Mouse (Mus musculus): Measurements from ENCODE around the gene Dcun1d2. TPM values are rescaled to one million over a fixed set of nuclear protein-coding genes. Genes with fewer than 3 reads are reported as not detected.

The Dcun1d2 gene
- total and polyA plus RNA-seq, 3 experiments: 13.2 to 14.9 (median 14.7) TPM

GRCm38 (mm10) chr8:13224426-13224825 lies 63.5 kb downstream of the Dcun1d2 start:
- Histone ChIP-seq H3K4me1 (ENCODE audit: control insufficient read depth in 1 of 2, insufficient read depth in 2 of 2) (peaks cover 14 to 33% of the 10 kb centered on the region in 2 experiments), H3K27me3 (replicated peaks) (peaks cover 94% of the 10 kb centered on the region)

GRCm38 (mm10) chr8:13218441-13218840 lies 69.5 kb downstream of the Dcun1d2 start:
- in situ Hi-C loops (cut with MboI; ENCODE audit: low pct_ligation_motif_present, low pct_unique_long_range_greater_than_20kb, low sequenced_read_pairs) (loop anchor here (25.0 kb wide), 1 partner anchor 231 kb away; no protein-coding TSS in a partner anchor), dilution Hi-C loops (cut with MboI; ENCODE audit: extremely low pct_ligation_motif_present, extremely low pct_unique_long_range_greater_than_20kb, low sequenced_read_pairs) (no loop called here)
- DNase-seq (ENCODE audit: extremely low read depth): no peak
- Histone ChIP-seq H3K79me2 (replicated peaks; ENCODE audit: control insufficient read depth, extremely low read depth, insufficient read depth, poor library complexity, severe bottlenecking) (no peaks in the 10 kb centered on the region), H3K4me2 (ENCODE audit: insufficient read depth, low read depth, poor library complexity, severe bottlenecking) (no peak overlapping the region), H3K36me3 (replicated peaks in 1 of 2; ENCODE audit: control insufficient read depth in 1 of 2, insufficient read depth in 1 of 2, low read length in 1 of 2) (no peaks in the 10 kb centered on the region), H3K27me3 (replicated peaks) (peaks cover 72% of the 10 kb centered on the region), H3K9me3 (replicated peaks; ENCODE audit: low read length) (no peaks in the 10 kb centered on the region), H3K9ac (ENCODE audit: insufficient read depth, low read depth) (no peak overlapping the region), H3K4me3 (replicated peaks in 1 of 3; ENCODE audit: low read depth in 2 of 3, low read length in 2 of 3, poor library complexity in 1 of 3) (no peak overlapping the region), H3K4me1 (ENCODE audit: control insufficient read depth in 1 of 2, insufficient read depth in 2 of 2) (peaks cover 15 to 24% of the 10 kb centered on the region in 2 experiments), H3K27ac (ENCODE audit: insufficient read depth, low read depth) (no peak overlapping the region)
- TF ChIP-seq TBP (conservative IDR thresholded peaks at IDR 0.05; ENCODE audit: low read depth, low read length) (peak; percentile 92), NELFE (IDR thresholded peaks at IDR 0.05; ENCODE audit: low read depth, low read length) (no peak)

More at GRCm38 (mm10) chr8:13224426-13224825, 63.5 kb downstream of the Dcun1d2 start:
- Histone ChIP-seq H3K36me3 (replicated peaks in 1 of 2; ENCODE audit: control insufficient read depth in 1 of 2, insufficient read depth in 1 of 2, low read length in 1 of 2) (no peaks in the 10 kb centered on the region), H3K79me2 (replicated peaks; ENCODE audit: control insufficient read depth, extremely low read depth, insufficient read depth, poor library complexity, severe bottlenecking) (no peaks in the 10 kb centered on the region), H3K27ac (ENCODE audit: insufficient read depth, low read depth) (no peak overlapping the region), H3K9ac (ENCODE audit: insufficient read depth, low read depth) (no peak overlapping the region), H3K9me3 (replicated peaks; ENCODE audit: low read length) (peaks cover 2% of the 10 kb centered on the region), H3K4me3 (replicated peaks in 1 of 3; ENCODE audit: low read depth in 2 of 3, low read length in 2 of 3, poor library complexity in 1 of 3) (no peak overlapping the region), H3K4me2 (ENCODE audit: insufficient read depth, low read depth, poor library complexity, severe bottlenecking) (no peak overlapping the region)
- dilution Hi-C loops (cut with MboI; ENCODE audit: extremely low pct_ligation_motif_present, extremely low pct_unique_long_range_greater_than_20kb, low sequenced_read_pairs) (no loop called here), in situ Hi-C loops (cut with MboI; ENCODE audit: low pct_ligation_motif_present, low pct_unique_long_range_greater_than_20kb, low sequenced_read_pairs) (loop anchor here (25.0 kb wide), 1 partner anchor 237 kb away; no protein-coding TSS in a partner anchor)
- no peak for DNase-seq (ENCODE audit: extremely low read depth)
- TF ChIP-seq CHD1 (IDR thresholded peaks at IDR 0.05; ENCODE audit: low read depth, low read length) (no peak), TCF12 (IDR thresholded peaks at IDR 0.05; ENCODE audit: low read depth, low read length) (no peak), POLR2AphosphoS2 (IDR thresholded peaks at IDR 0.05; ENCODE audit: low read depth, low read length) (no peak), RCOR1 (conservative IDR thresholded peaks at IDR 0.05; ENCODE audit: low read depth, low read length) (no peak), USF2 (conservative IDR thresholded peaks at IDR 0.05; ENCODE audit: low read depth, low read length) (no peak), ETS1 (conservative IDR thresholded peaks at IDR 0.05; ENCODE audit: low read depth, low read length) (no peak), SIN3A (IDR thresholded peaks at IDR 0.05; ENCODE audit: low read length) (no peak), ZKSCAN1 (IDR thresholded peaks at IDR 0.05; ENCODE audit: borderline replicate concordance, low read depth, low read length) (no peak), IRF4 (IDR thresholded peaks at IDR 0.05; ENCODE audit: low read depth, low read length) (no peak), JUN (IDR thresholded peaks at IDR 0.05; ENCODE audit: insufficient read depth, low read depth, low read length) (no peak), MEF2A (IDR thresholded peaks at IDR 0.05; ENCODE audit: borderline replicate concordance, low read depth, low read length) (no peak)

- Histone ChIP-seq H3K9ac (ENCODE audit: insufficient read depth, low read depth) (no peak overlapping the region), H3K4me2 (ENCODE audit: insufficient read depth, low read depth, poor library complexity, severe bottlenecking) (no peak overlapping the region), H3K79me2 (replicated peaks; ENCODE audit: control insufficient read depth, extremely low read depth, insufficient read depth, poor library complexity, severe bottlenecking) (no peaks in the 10 kb centered on the region), H3K4me1 (ENCODE audit: control insufficient read depth in 1 of 2, insufficient read depth in 2 of 2) (peaks cover 18 to 29% of the 10 kb centered on the region in 2 experiments), H3K36me3 (replicated peaks in 1 of 2; ENCODE audit: control insufficient read depth in 1 of 2, insufficient read depth in 1 of 2, low read length in 1 of 2) (no peaks in the 10 kb centered on the region), H3K27me3 (replicated peaks) (peaks cover 68% of the 10 kb centered on the region), H3K9me3 (replicated peaks; ENCODE audit: low read length) (no peaks in the 10 kb centered on the region), H3K27ac (ENCODE audit: insufficient read depth, low read depth) (no peak overlapping the region), H3K4me3 (replicated peaks in 1 of 3; ENCODE audit: low read depth in 2 of 3, low read length in 2 of 3, poor library complexity in 1 of 3) (no peak overlapping the region)
- no peak for DNase-seq (ENCODE audit: extremely low read depth)
- in situ Hi-C loops (cut with MboI; ENCODE audit: low pct_ligation_motif_present, low pct_unique_long_range_greater_than_20kb, low sequenced_read_pairs): loop anchor here (25.0 kb wide), 1 partner anchor 231 kb away; no protein-coding TSS in a partner anchor
- dilution Hi-C loops (cut with MboI; ENCODE audit: extremely low pct_ligation_motif_present, extremely low pct_unique_long_range_greater_than_20kb, low sequenced_read_pairs): no loop called here
- no peak for TF ChIP-seq ZKSCAN1 (IDR thresholded peaks at IDR 0.05; ENCODE audit: borderline replicate concordance, low read depth, low read length)
These were observed 69.9 kb downstream of the Dcun1d2 start for GRCm38 (mm10) chr8:13217986-13218385.
